Mouse (Mus musculus) neural tube, embryonic 15.5 days (tissue): ENCODE data around the gene Rln1. TPM values are rescaled to one million over a fixed set of nuclear protein-coding genes. Genes with fewer than 3 reads are reported as not detected.

Experiments used
- ATAC-seq: fragments of 200-750 bp; cut with Nextera tagmentation; 2 replicates; pipeline ENCODE4 v1.8.0; 2017; ENCODE audit warnings: mild to moderate bottlenecking, moderate TSS enrichment, moderate library complexity; ENCODE audit not compliant: low FRiP score
- H3K27ac ChIP-seq: fragments of 300-500 bp; sonication (generic); replicated peaks from 2 replicates; pipeline ENCODE4 v1.5.1; 2015; ENCODE audit warnings: mild to moderate bottlenecking, inconsistent platforms
- H3K27me3 ChIP-seq: fragments of 300-500 bp; sonication (generic); replicated peaks from 2 replicates; pipeline ENCODE4 v1.6.1; 2015; ENCODE audit warnings: inconsistent platforms
- H3K36me3 ChIP-seq: fragments of 300-500 bp; sonication (generic); 2 replicates; pipeline ENCODE4 v1.6.1; 2015; ENCODE audit warnings: inconsistent platforms
- H3K4me1 ChIP-seq: fragments of 300-500 bp; sonication (generic); 2 replicates; pipeline ENCODE4 v1.6.1; 2015; ENCODE audit warnings: inconsistent platforms
- H3K4me2 ChIP-seq: fragments of 300-500 bp; sonication (generic); 2 replicates; pipeline ENCODE4 v1.6.1; 2015; ENCODE audit warnings: inconsistent platforms, mild to moderate bottlenecking, moderate library complexity
- H3K4me3 ChIP-seq: fragments of 300-500 bp; sonication (generic); replicated peaks from 2 replicates; pipeline ENCODE4 v1.5.1; 2015; ENCODE audit warnings: mild to moderate bottlenecking, inconsistent platforms
- H3K9ac ChIP-seq: fragments of 300-500 bp; sonication (generic); replicated peaks from 2 replicates; pipeline ENCODE4 v1.6.1; 2015; ENCODE audit warnings: mild to moderate bottlenecking, inconsistent platforms
- H3K9me3 ChIP-seq: fragments of 300-500 bp; sonication (generic); replicated peaks from 2 replicates; pipeline ENCODE4 v1.6.1; 2016; ENCODE audit warnings: inconsistent platforms
- WGBS: fragments of 180-500 bp; shearing (Covaris S2); methylation state at CpG from one replicate; pipeline ENCODE4 v1.1.7; 2015; ENCODE audit warnings: mixed read lengths; 5-methylcytosine and 5-hydroxymethylcytosine counted together
- polyA plus RNA-seq: library from polyadenylated mRNA; unstranded; fragments of >200 nt; fragmentation: Nextera tagmentation; extraction: Ambion mirVana; gene quantifications from 2 replicates; pipeline ENCODE4 v1.2.1, GENCODE M21; 2015

The Rln1 gene
- polyA plus RNA-seq, 1 experiment from 2014 or later, result 4.5 TPM

- H3K9me3 ChIP-seq, result no peaks in the 10 kb centered on the region
- H3K9ac ChIP-seq, result no peak overlapping the region
- no peak for ATAC-seq
- no peaks in the 10 kb centered on the region for H3K27me3 ChIP-seq
- H3K4me2 ChIP-seq, result no peak overlapping the region
- WGBS, result 87% methylated on average over 3 of the region's 3 CpGs
- H3K4me1 ChIP-seq, result peaks cover 10% of the 10 kb centered on the region
- no peaks in the 10 kb centered on the region for H3K36me3 ChIP-seq
- no peak overlapping the region for H3K27ac ChIP-seq
- no peak overlapping the region for H3K4me3 ChIP-seq
Measured at GRCm38 (mm10) chr19:29368671-29369309, 34.3 kb upstream of the Rln1 start.

- WGBS, result 92% methylated on average over 2 of the region's 2 CpGs
- no peak for ATAC-seq
Measured at GRCm38 (mm10) chr19:29368041-29368440, 33.6 kb upstream of the Rln1 start.

DNA sequence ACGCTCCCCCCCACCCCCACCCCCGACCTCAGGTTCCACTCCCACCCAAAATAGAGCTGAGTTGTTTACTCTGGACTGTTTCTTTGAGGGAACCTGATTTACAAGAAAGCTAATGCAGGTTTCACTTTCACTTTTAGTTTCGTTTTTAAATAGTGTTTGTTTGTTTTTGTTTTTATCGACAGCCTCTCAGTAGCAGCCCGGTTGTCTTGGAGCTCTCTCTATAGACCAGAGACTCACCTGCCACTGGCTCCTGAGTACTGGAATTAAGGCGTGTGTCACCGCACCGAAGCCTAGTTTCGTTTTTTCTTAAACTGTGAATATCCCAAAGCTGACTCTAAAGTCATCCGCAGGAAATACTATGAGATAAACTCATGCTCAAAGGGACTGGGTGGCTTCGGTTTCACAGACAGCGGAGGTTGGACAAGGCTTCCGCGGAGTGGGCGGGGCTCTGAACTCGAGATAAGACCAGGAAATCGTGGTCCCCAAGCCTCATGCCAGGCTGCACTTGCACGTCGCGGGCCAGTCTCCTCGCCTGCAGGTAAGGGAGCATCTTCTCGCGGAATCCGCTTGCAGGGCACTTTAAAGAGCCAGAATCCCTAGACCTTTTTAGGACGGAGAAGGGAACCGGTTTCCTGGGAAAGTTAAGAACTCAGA lies 32.6 kb upstream of the Rln1 start, which contains the start of the genes Plgrkt and Cd274:
Plgrkt (minus strand) TSS at position 422 of the 654 bp plus-strand sequence.
Cd274 (plus strand) TSS at position 487 of the 654 bp plus-strand sequence.
- H3K27ac ChIP-seq, result no peak within 1 kb of the TSS
- peaks cover 16% of the 10 kb centered on the region for H3K4me1 ChIP-seq
- peak within 1 kb of the TSS; percentile 50 for H3K9ac ChIP-seq
- H3K4me3 ChIP-seq, result peak within 1 kb of the TSS; percentile 42
- peak; percentile 67; the same call in 1 of the 2 replicates for ATAC-seq
- peak within 1 kb of the TSS; percentile 90 for H3K4me2 ChIP-seq
- H3K36me3 ChIP-seq, result no peaks in the 10 kb centered on the region
- no peaks in the 10 kb centered on the region for H3K27me3 ChIP-seq
- 5% methylated on average over 26 of the region's 26 CpGs for WGBS
- no peaks in the 10 kb centered on the region for H3K9me3 ChIP-seq

More at GRCm38 (mm10) chr19:29368041-29368440, 33.6 kb upstream of the Rln1 start:
- H3K4me2 ChIP-seq, result no peak overlapping the region
- no peaks in the 10 kb centered on the region for H3K9me3 ChIP-seq
- H3K4me1 ChIP-seq, result peaks cover 10% of the 10 kb centered on the region
- H3K9ac ChIP-seq, result no peak overlapping the region
- H3K4me3 ChIP-seq, result no peak overlapping the region
- H3K27ac ChIP-seq, result no peak overlapping the region
- no peaks in the 10 kb centered on the region for H3K27me3 ChIP-seq
- H3K36me3 ChIP-seq, result no peaks in the 10 kb centered on the region

- 0 out of 2 replicates have a peak overlapping the region, but pooled peaks have one; percentile 50 for H3K9ac ChIP-seq
- H3K27ac ChIP-seq, result no peak overlapping the region
- no peaks in the 10 kb centered on the region for H3K36me3 ChIP-seq
- H3K27me3 ChIP-seq, result no peaks in the 10 kb centered on the region
- H3K4me1 ChIP-seq, result peaks cover 17% of the 10 kb centered on the region
- ATAC-seq, result no peak
- peak overlapping the region; percentile 42 for H3K4me3 ChIP-seq
- no peaks in the 10 kb centered on the region for H3K9me3 ChIP-seq
- 62% methylated on average over 20 of the region's 20 CpGs for WGBS
- peak overlapping the region; percentile 90 for H3K4me2 ChIP-seq
Measured at GRCm38 (mm10) chr19:29366226-29366968, 31.9 kb upstream of the Rln1 start.

- no peak overlapping the region for H3K4me2 ChIP-seq
- H3K9ac ChIP-seq, result no peak overlapping the region
- WGBS, result 40% methylated on average over 3 of the region's 3 CpGs
- peaks cover 30% of the 10 kb centered on the region for H3K4me1 ChIP-seq
- H3K36me3 ChIP-seq, result no peaks in the 10 kb centered on the region
- no peak for ATAC-seq
- no peaks in the 10 kb centered on the region for H3K9me3 ChIP-seq
- H3K4me3 ChIP-seq, result no peak overlapping the region
- no peaks in the 10 kb centered on the region for H3K27me3 ChIP-seq
- no peak overlapping the region for H3K27ac ChIP-seq
Measured at GRCm38 (mm10) chr19:29365105-29365504, 30.6 kb upstream of the Rln1 start.

GRCm38 (mm10) chr19:29364076-29364475 lies 29.6 kb upstream of the Rln1 start:
- Histone ChIP-seq H3K27me3 (no peaks in the 10 kb centered on the region), H3K4me1 (peaks cover 33% of the 10 kb centered on the region), H3K9ac (no peak overlapping the region), H3K36me3 (no peaks in the 10 kb centered on the region), H3K27ac (no peak overlapping the region), H3K9me3 (no peaks in the 10 kb centered on the region), H3K4me2 (no peak overlapping the region), H3K4me3 (no peak overlapping the region)
- no peak for ATAC-seq
- WGBS, result 80% methylated on average over 5 of the region's 5 CpGs

GRCm38 (mm10) chr19:29363557-29363956 lies 29.1 kb upstream of the Rln1 start:
- no peak for ATAC-seq
- Histone ChIP-seq H3K27ac (no peak overlapping the region), H3K9ac (no peak overlapping the region), H3K36me3 (peaks cover 5% of the 10 kb centered on the region; the same call in 1 of the 2 replicates), H3K4me3 (no peak overlapping the region), H3K27me3 (no peaks in the 10 kb centered on the region), H3K9me3 (no peaks in the 10 kb centered on the region), H3K4me1 (peaks cover 33% of the 10 kb centered on the region), H3K4me2 (no peak overlapping the region)
- 94% methylated on average over 7 of the region's 7 CpGs for WGBS

DNA sequence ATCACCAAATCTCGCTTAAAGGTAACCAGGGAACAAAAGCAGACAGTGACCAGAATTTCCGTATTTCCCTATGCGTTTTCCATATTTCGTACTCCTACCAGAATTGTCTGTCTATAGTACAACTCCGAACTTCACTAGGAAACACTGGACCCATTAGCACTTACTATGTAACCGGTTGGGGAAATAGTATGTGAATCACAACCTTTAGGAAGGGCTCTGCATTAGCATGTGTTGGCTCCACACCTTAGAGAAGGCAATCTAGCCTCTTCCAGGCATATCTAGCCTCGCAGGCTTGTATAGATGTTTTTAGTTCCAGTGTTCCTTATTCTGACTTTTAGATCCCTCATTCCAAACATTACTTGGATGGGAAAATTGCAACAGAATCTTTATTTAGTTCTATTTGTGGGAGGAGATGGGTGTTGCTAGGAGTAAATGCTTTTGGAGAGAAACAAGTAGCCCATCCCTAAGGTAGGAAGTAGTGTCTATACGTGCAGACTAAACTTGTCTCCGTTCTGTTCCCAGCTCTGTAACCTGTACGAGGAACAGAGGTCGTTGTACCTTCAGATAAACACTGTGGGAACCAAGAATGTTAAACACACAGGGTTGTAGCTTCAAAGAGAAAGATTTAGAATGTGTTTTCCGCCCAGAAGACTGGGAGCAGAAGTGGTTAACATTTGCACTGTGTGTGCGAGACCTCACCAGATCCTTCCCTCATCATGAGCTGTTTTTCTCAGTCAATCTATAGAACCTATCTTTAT lies 27.9 kb upstream of the Rln1 start:
- Histone ChIP-seq H3K4me1 (peaks cover 29% of the 10 kb centered on the region), H3K27ac (peak overlapping the region; percentile 68), H3K36me3 (peaks cover 12% of the 10 kb centered on the region), H3K4me3 (peak overlapping the region; percentile 75), H3K9me3 (no peaks in the 10 kb centered on the region), H3K27me3 (no peaks in the 10 kb centered on the region), H3K9ac (peak overlapping the region; percentile 76), H3K4me2 (peak overlapping the region; percentile 64)
- 49% methylated on average over 13 of the region's 13 CpGs for WGBS
- ATAC-seq, result peak; percentile 42

DNA sequence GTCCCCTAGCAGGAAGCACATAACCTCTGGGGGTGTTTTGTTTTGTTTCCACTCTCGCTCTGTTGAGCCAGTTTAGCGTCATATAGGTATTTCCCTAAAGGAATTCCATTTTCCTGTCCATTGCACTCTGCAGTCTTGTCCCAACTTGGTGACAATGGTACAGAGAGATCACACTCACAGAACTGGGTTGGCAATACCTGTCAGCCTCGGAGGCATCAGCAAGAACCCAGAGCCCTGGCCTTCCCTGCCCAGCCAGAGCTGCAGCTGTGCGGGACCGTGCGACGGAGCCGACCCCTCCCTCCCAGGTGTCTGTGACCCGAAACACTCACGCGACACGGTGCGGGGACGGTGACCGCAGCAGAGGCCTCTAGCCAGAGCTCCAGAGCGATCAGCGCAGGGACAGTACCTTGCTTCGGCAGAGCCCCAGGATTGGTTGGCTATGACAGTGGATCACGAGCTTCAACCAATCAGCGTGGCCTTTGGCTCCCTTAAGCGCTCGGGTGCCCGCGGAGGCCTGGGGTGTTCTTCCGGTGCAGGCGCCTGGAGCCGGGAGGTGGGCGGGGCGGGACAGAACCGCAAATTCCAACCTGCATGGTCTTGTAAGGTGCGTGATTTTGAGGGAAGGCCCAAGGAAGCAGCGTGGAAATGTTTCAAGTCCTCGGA lies 27.1 kb upstream of the Rln1 start:
- ATAC-seq, result peak; percentile 100
- WGBS, result 2% methylated on average over 33 of the region's 33 CpGs

GRCm38 (mm10) chr19:29360251-29360650 lies 25.8 kb upstream of the Rln1 start:
- H3K4me3 ChIP-seq, result no peak overlapping the region

More for the DNA sequence above, 27.1 kb upstream of the Rln1 start:
- Histone ChIP-seq H3K9ac (peak overlapping the region; percentile 76), H3K36me3 (peaks cover 16% of the 10 kb centered on the region), H3K4me1 (peaks cover 24% of the 10 kb centered on the region), H3K27ac (peak overlapping the region; percentile 84), H3K9me3 (no peaks in the 10 kb centered on the region), H3K4me3 (peak overlapping the region; percentile 75), H3K27me3 (no peaks in the 10 kb centered on the region), H3K4me2 (peak overlapping the region; percentile 64)

More at GRCm38 (mm10) chr19:29360251-29360650, 25.8 kb upstream of the Rln1 start:
- Histone ChIP-seq H3K9ac (no peak overlapping the region), H3K36me3 (peaks cover 16% of the 10 kb centered on the region), H3K27me3 (no peaks in the 10 kb centered on the region), H3K4me2 (peak overlapping the region; percentile 64; the same call in 1 of the 2 replicates), H3K9me3 (no peaks in the 10 kb centered on the region), H3K4me1 (peaks cover 30% of the 10 kb centered on the region), H3K27ac (no peak overlapping the region)
- 87% methylated on average over 5 of the region's 5 CpGs for WGBS
- ATAC-seq, result no peak
